ENCODE assay signal across 8 mouse cellular contexts in the genomic region with DNA sequence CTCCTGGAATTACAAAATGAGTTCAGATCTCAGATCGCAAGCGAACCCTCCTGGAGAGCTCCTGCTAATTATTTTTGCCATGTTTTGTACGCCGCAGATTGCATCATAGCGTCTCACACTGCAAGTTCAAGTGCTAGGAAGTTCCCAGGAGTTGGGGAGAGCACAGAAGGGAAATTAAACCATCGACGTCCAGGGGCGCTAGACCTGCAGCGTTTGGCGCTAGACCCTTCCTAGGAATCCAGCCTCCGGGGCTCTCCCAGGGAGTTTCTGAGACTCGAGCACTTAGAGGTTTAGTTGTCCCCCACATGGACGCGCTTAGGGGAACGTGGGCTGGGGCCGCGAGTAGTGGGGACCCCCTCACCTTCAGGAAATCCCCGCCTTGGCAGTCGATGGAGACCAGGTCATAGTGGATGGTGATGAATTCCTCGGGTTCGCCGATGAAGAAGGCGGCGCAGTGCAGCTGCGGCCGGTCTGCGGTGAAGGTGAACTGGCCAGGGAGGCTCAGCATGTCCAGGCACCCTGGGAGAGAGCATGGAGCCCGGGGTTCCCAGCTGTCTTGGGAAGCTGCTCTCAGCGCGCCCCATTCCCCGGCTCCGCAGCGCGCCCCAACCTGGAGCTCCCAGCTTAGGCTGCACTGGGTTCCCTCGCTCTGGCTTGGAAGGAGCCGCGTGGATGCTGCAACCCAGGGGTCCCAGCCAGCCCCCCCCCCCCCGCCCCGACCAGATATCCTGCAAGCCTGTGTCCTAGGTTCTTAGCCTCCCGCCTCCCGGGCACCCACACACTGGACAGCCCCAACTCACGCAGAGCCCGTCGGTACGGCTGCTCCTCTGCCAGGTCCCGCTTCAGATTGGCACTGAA. TPM values are rescaled to one million over a fixed set of nuclear protein-coding genes. Genes with fewer than 3 reads are reported as not detected.
A peak's percentile ranks its signal among the peaks of the same experiment; 100 is the strongest.
DNase-seq lines count a peak whose midpoint lies in the region; ATAC-seq lines count a peak whose summit lies in the region.

No protein-coding gene starts in this region.

- ATAC-seq in heart, embryonic 11.5 days (replicated peaks; ENCODE audit: insufficient number of reproducible peaks, low FRiP score, low TSS enrichment), result no peak
- peak; percentile 66 for ATAC-seq in forebrain, embryonic 13.5 days
- peak; percentile 71 for ATAC-seq in limb, embryonic 13.5 days (ENCODE audit: low FRiP score, low read depth)
- peak; percentile 80 for ATAC-seq in neural tube, embryonic 15.5 days (ENCODE audit: low FRiP score)

- peaks cover 37% of the 10 kb centered on the region for H3K27me3 ChIP-seq in heart, embryonic 11.5 days (ENCODE audit: control insufficient read depth, insufficient read depth, low read length)
- H3K27me3 ChIP-seq in forebrain, embryonic 13.5 days, result peaks cover 28% of the 10 kb centered on the region
- H3K27me3 ChIP-seq in limb, embryonic 13.5 days, result peaks cover 52% of the 10 kb centered on the region
- peaks cover 35% of the 10 kb centered on the region for H3K27me3 ChIP-seq in neural tube, embryonic 15.5 days (replicated peaks)

- no peak for DNase-seq in heart, adult 9 months (ENCODE audit: low spot score in 2 of 2)
- peak; percentile 17 for DNase-seq in NIH3T3 (ENCODE audit: low read depth)
- no peak for DNase-seq in frontal cortex, postnatal 25 days (ENCODE audit: low spot score in 2 of 2)
- no peak for DNase-seq in spleen, adult 12 weeks (ENCODE audit: low spot score)

- H3K27ac ChIP-seq in heart, embryonic 11.5 days (ENCODE audit: low read depth, low read length), result no peak overlapping the region
- no peak overlapping the region for H3K27ac ChIP-seq in forebrain, embryonic 13.5 days
- H3K27ac ChIP-seq in limb, embryonic 13.5 days, result no peak overlapping the region
- H3K27ac ChIP-seq in neural tube, embryonic 15.5 days (replicated peaks), result no peak overlapping the region

- H3K4me1 ChIP-seq in heart, embryonic 11.5 days (ENCODE audit: control insufficient read depth, insufficient read depth, low read length), result no peaks in the 10 kb centered on the region
- H3K4me1 ChIP-seq in forebrain, embryonic 13.5 days, result peaks cover 20% of the 10 kb centered on the region
- peaks cover 16% of the 10 kb centered on the region for H3K4me1 ChIP-seq in limb, embryonic 13.5 days
- H3K4me1 ChIP-seq in neural tube, embryonic 15.5 days, result peaks cover 19% of the 10 kb centered on the region

- H3K36me3 ChIP-seq in heart, embryonic 11.5 days (ENCODE audit: control insufficient read depth, insufficient read depth, low read length), result no peaks in the 10 kb centered on the region
- no peaks in the 10 kb centered on the region for H3K36me3 ChIP-seq in forebrain, embryonic 13.5 days (ENCODE audit: poor library complexity, severe bottlenecking)
- H3K36me3 ChIP-seq in limb, embryonic 13.5 days, result no peaks in the 10 kb centered on the region
- H3K36me3 ChIP-seq in neural tube, embryonic 15.5 days, result no peaks in the 10 kb centered on the region

- H3K4me2 ChIP-seq in heart, embryonic 11.5 days, result peak overlapping the region; percentile 81
- H3K4me2 ChIP-seq in forebrain, embryonic 13.5 days, result peak overlapping the region; percentile 94
- H3K4me2 ChIP-seq in limb, embryonic 13.5 days (replicated peaks), result peak overlapping the region; percentile 92
- peak overlapping the region; percentile 94 for H3K4me2 ChIP-seq in neural tube, embryonic 15.5 days

- peak overlapping the region; percentile 45 for H3K4me3 ChIP-seq in heart, embryonic 11.5 days (ENCODE audit: low read depth, low read length)
- peak overlapping the region; percentile 45 for H3K4me3 ChIP-seq in forebrain, embryonic 13.5 days
- peak overlapping the region; percentile 51 for H3K4me3 ChIP-seq in limb, embryonic 13.5 days
- peak overlapping the region; percentile 47 for H3K4me3 ChIP-seq in neural tube, embryonic 15.5 days (replicated peaks)

- WGBS in heart, embryonic 11.5 days (ENCODE audit: insufficient replicate concordance), result 2% methylated on average over 46 of the region's 46 CpGs
- under 1% methylated on average over 46 of the region's 46 CpGs for WGBS in forebrain, embryonic 13.5 days
- WGBS in limb, embryonic 13.5 days, result 1% methylated on average over 46 of the region's 46 CpGs
- 2% methylated on average over 46 of the region's 46 CpGs for WGBS in neural tube, embryonic 15.5 days

- H3K9ac ChIP-seq in heart, embryonic 11.5 days (ENCODE audit: low read depth, low read length), result no peak overlapping the region
- peak overlapping the region; percentile 60 for H3K9ac ChIP-seq in forebrain, embryonic 13.5 days
- peak overlapping the region; percentile 64 for H3K9ac ChIP-seq in limb, embryonic 13.5 days
- peak overlapping the region; percentile 36 for H3K9ac ChIP-seq in neural tube, embryonic 15.5 days (replicated peaks)

- H3K9me3 ChIP-seq in heart, embryonic 11.5 days (replicated peaks; ENCODE audit: control insufficient read depth, low read length), result no peaks in the 10 kb centered on the region
- no peaks in the 10 kb centered on the region for H3K9me3 ChIP-seq in forebrain, embryonic 13.5 days (replicated peaks)
- H3K9me3 ChIP-seq in limb, embryonic 13.5 days, result no peaks in the 10 kb centered on the region
- H3K9me3 ChIP-seq in neural tube, embryonic 15.5 days (replicated peaks), result no peaks in the 10 kb centered on the region

RNA-seq across cellular contexts. Expression of gene Crhbp, which starts 1.1 kb away (rescaled TPM):
- polyA plus RNA-seq in heart, embryonic 11.5 days (2014; fragmentation: Nextera tagmentation; extraction: Ambion mirVana), result 0.17 TPM in 1 of 2 replicates, not detected in the other
- polyA plus RNA-seq in forebrain, embryonic 13.5 days (2015; fragmentation: Nextera tagmentation; extraction: Ambion mirVana), result 0.37 TPM in 2 replicates
- 0.31 and 0.51 TPM in 2 replicates for polyA plus RNA-seq in limb, embryonic 13.5 days (2015; fragmentation: Nextera tagmentation; extraction: Ambion mirVana)
- polyA plus RNA-seq in neural tube, embryonic 15.5 days (2015; fragmentation: Nextera tagmentation; extraction: Ambion mirVana), result 6.5 and 7.5 TPM in 2 replicates

RNA-seq across cellular contexts. Expression of gene S100z, which starts 34.9 kb away (rescaled TPM):
- polyA plus RNA-seq in heart, embryonic 11.5 days (2014; fragmentation: Nextera tagmentation; extraction: Ambion mirVana), result not detected in 2 replicates
- polyA plus RNA-seq in forebrain, embryonic 13.5 days (2015; fragmentation: Nextera tagmentation; extraction: Ambion mirVana), result not detected in 2 replicates
- polyA plus RNA-seq in limb, embryonic 13.5 days (2015; fragmentation: Nextera tagmentation; extraction: Ambion mirVana), result not detected in 2 replicates
- polyA plus RNA-seq in neural tube, embryonic 15.5 days (2015; fragmentation: Nextera tagmentation; extraction: Ambion mirVana), result not detected in 2 replicates
